In genomic region chr5:147566335-147566734, GRCm38 (mm10) we compare ENCODE assay signal across 23 mouse cellular contexts.
A peak's percentile ranks its signal among the peaks of the same experiment; 100 is the strongest.
DNase-seq lines count a peak whose midpoint lies in the region; ATAC-seq and TF ChIP-seq lines count a peak whose summit lies in the region.
"Had no signal": no experiment of that assay in that cellular context is flagged by ENCODE, and none has a peak within 500 bp of the region (broad histone marks: within the 10 kb centered on the region; RNA-seq: fewer than 3 reads in every experiment).

No protein-coding gene starts in this region.

- no peak for TF ChIP-seq POLR2A in heart, adult 2 months (IDR thresholded peaks at IDR 0.05; ENCODE audit: insufficient read depth, low read depth, low read length)
- TF ChIP-seq POLR2A in myocyte (IDR thresholded peaks at IDR 0.05; ENCODE audit: insufficient read length, low read depth): no peak

- in situ Hi-C loops in Patski (cut with MboI; ENCODE audit: low pct_unique_long_range_greater_than_20kb): no loop called here

- CTCF ChIA-PET in Patski (lab: Charles Lee): interaction anchor here (1.7 to 4.0 kb wide), 2 partner anchors 17 to 44 kb away, joined by 4 to 15 read pairs; no protein-coding TSS in a partner anchor

- no peaks in the 10 kb centered on the region for H3K4me1 ChIP-seq in heart, adult 2 months (ENCODE audit: control insufficient read depth, insufficient read depth, low read length)

- no peak for DNase-seq in heart, adult 2 months
- no peak for DNase-seq in heart, adult 18-20 months
- DNase-seq in 3T3-L1 (ENCODE audit: low read depth, low spot score) (peak; percentile 71), Patski (ENCODE audit: low read depth, low spot score) (no peak)
- no peak for DNase-seq in spleen, postnatal 14 days (ENCODE audit: low spot score in 2 of 2)
- DNase-seq in lung, postnatal 4 days: no peak
- DNase-seq in adrenal gland, postnatal 14 days: no peak
- DNase-seq: adrenal gland, adult 2 months; adrenal gland, adult 8-10 months; adrenal gland, postnatal 10 days; adrenal gland, postnatal 25 days; adrenal gland, postnatal 36 days; B cell, adult 2 months; cerebellum, adult 11 months; cerebellum, adult 11-12 months; cerebellum, adult 18-20 months; cerebellum, adult 2 months; cerebellum, adult 8-10 months had no signal

- no peak overlapping the region for H3K27ac ChIP-seq in heart, adult 2 months

- intact Hi-C loops in heart, adult 2 months (cut with DNase I): no loop called here

- no peak overlapping the region for H3ac ChIP-seq in myocyte (ENCODE audit: control insufficient read depth, insufficient read length)

- ATAC-seq in Patski: peak; percentile 73
- ATAC-seq: activated CD4-positive, CD25-positive, alpha-beta regulatory T cell, adult 4 months; CD4-positive, CD25-positive, alpha-beta regulatory T cell, adult 4 months had no signal

- H3K4me3 ChIP-seq in heart, adult 2 months: no peak overlapping the region
- no peak overlapping the region for H3K4me3 ChIP-seq in myocyte

- no peaks in the 10 kb centered on the region for H3K79me2 ChIP-seq in heart, adult 2 months (replicated peaks; ENCODE audit: control insufficient read depth, insufficient read depth, low read length)
- H3K79me2 ChIP-seq in myocyte (ENCODE audit: control insufficient read depth, insufficient read depth): no peaks in the 10 kb centered on the region

- TF ChIP-seq EP300 in heart, adult 2 months (IDR thresholded peaks at IDR 0.05; ENCODE audit: insufficient read depth, low read depth, low read length): no peak

- H3K27me3 ChIP-seq in heart, adult 2 months (ENCODE audit: control insufficient read depth, insufficient read depth, low read length): no peaks in the 10 kb centered on the region
- no peaks in the 10 kb centered on the region for H3K27me3 ChIP-seq in Patski
- no peaks in the 10 kb centered on the region for H3K27me3 ChIP-seq in myocyte (ENCODE audit: control insufficient read depth, insufficient read depth, insufficient read length)
- H3K27me3 ChIP-seq: CH12.LX had no signal

- TF ChIP-seq CTCF in heart, adult 2 months (IDR thresholded peaks at IDR 0.05): peak; percentile 13; the same call in 1 of the 2 replicates
- no peak for TF ChIP-seq CTCF in Patski (IDR thresholded peaks at IDR 0.05)

- H3K4me2 ChIP-seq in myocyte (ENCODE audit: low read depth): peak overlapping the region; percentile 24

- POLR2A ChIA-PET in Patski (lab: Charles Lee): no interaction called here

- no peaks in the 10 kb centered on the region for H3K36me3 ChIP-seq in heart, adult 2 months (ENCODE audit: control insufficient read depth, insufficient read depth, low read length)
- H3K36me3 ChIP-seq in myocyte (ENCODE audit: control insufficient read depth, insufficient read depth): no peaks in the 10 kb centered on the region
- H3K36me3 ChIP-seq: G1E had no signal

- no peak overlapping the region for H3K9ac ChIP-seq in heart, adult 2 months (ENCODE audit: low read depth, low read length)

- 60% methylated on average over 7 of the region's 7 CpGs for WGBS in heart, adult 2 months

TF ChIP-seq in myocyte, 11 proteins besides CTCF, POLR2A, EP300 and RAD21:
- no peak for TF ChIP-seq POLR2AphosphoS2 (IDR thresholded peaks at IDR 0.05; ENCODE audit: insufficient read length, low read depth)
- TF ChIP-seq USF1 (IDR thresholded peaks at IDR 0.05; ENCODE audit: low read depth): no peak
- TF ChIP-seq REST (IDR thresholded peaks at IDR 0.05; ENCODE audit: insufficient read depth, insufficient read length): no peak
- no peak for TF ChIP-seq SRF (IDR thresholded peaks at IDR 0.05; ENCODE audit: control insufficient read depth, insufficient read length, low read depth)
- no peak for TF ChIP-seq E2F4 (IDR thresholded peaks at IDR 0.05; ENCODE audit: insufficient read depth)
- no peak for TF ChIP-seq MYOD1 (IDR thresholded peaks at IDR 0.05; ENCODE audit: control insufficient read depth in 1 of 3, insufficient read length in 2 of 3, low read depth in 2 of 3)
- no peak for TF ChIP-seq TCF12 (IDR thresholded peaks at IDR 0.05; ENCODE audit: insufficient read depth, poor library complexity, severe bottlenecking)
- TF ChIP-seq CEBPB (IDR thresholded peaks at IDR 0.05; ENCODE audit: insufficient read depth, poor library complexity, severe bottlenecking): no peak
- TF ChIP-seq MYOG (IDR thresholded peaks at IDR 0.05; ENCODE audit: control insufficient read depth in 1 of 3, insufficient read depth in 1 of 3, insufficient read length in 2 of 3, low read depth in 2 of 3): no peak
- TF ChIP-seq TCF3 (IDR thresholded peaks at IDR 0.05; ENCODE audit: insufficient read length, low read depth): no peak
- no peak for TF ChIP-seq MAX (IDR thresholded peaks at IDR 0.05; ENCODE audit: low read depth)
